Mouse (Mus musculus) thymus, postnatal 10 days (tissue): ENCODE data around the gene Atf7.

ENCODE experiments used
- DNase-seq, 2 experiments: peaks; one replicate each; pipeline ENCODE4 v3.0.0; 2021; ENCODE audit warnings: low spot score in 2 of 2

The Atf7 gene

DNA sequence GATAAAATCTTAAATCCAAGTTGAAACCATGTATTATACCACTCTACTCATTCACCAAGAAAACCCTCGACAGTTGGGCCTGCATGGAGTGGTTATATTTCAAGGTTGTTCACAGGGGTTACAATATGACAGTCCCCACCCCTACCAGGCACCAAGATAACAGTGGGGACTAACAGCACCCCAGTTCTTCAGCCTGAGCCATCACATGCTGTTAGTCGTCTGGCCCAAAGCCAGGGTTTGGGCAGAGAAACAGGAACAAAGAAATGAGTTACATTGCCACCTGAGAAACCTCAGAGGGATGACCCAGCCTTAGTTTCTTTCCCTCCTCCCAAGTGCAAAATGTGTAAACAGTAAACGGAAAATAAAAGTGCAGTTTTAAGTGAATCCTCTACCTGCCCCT is 125.9 kb downstream of the Atf7 start:
- no peak for DNase-seq

DNA sequence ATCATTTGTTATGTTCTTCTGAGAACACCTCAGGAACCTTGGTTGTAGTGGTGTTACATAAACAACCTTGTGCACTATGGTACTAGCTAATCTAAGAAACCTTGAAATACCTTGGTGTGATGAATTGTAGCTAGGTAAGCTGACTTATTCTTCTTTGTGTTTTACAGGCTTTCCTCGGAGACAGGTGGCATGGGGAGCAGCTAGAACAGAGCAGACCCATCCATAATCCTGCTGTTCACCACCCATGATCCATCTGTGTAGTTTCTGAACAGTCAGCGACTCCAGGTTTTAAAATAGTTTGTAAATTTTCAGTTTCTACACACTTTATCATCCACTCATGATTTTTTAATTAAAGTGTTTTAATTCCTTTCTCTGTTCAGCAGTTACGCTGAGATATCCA is 126.9 kb downstream of the Atf7 start:
- DNase-seq = no peak

DNA sequence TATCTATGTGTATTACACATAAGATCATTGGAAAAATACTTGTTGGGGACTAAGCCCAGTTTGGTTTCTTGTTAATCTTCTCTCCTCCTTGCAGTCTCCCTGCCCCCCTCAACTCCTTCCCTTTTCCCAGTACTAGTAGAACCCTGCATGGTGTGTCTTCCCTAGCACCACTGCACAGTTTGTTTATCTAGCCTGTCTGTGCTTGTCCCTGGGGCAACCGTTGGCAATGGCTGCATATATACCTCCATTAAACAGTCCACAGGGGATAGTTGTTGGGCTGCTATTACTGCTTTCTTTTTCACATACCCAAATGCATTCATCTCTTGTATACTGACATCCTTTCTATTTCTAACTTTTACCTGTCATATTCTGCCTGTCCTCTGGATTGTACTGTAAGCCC is 137.6 kb downstream of the Atf7 start:
- no peak for DNase-seq

DNA sequence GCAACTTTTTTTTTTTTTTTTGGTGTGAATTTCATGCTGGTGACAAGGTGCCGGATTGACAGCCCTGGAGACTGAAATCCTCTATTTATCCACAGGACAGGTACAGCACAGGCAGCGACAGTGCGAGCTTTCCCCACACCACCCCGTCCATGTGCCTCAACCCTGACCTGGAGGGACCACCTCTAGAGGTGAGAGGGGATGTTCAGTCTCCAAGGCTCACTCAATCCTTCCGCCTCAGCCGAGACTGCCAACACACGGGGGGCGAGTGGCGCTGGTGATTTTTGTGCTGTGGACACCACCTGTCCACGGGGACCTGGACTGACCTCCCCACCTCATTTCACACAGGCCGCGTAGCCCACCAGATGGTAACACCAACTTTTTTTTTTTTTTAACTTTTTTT is 139.4 kb downstream of the Atf7 start:
- no peak for DNase-seq

DNA sequence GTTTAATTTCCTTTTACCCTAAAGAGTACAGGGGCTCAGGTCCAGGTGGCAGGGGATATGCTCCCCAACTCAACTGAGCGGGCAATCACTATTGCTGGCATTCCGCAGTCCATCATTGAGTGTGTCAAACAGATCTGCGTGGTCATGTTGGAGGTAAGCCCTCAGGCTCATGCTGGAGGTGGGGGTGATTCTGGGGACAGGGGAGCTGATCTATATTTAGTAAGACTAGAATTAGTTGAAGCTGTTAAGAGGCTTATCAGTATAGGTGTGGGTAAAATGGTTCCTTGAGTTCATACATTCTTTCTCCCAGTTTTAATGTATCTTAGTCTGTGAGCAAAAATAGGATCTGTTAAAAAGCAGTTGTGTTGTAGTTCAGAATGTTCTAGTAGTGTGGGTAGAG is 142.1 kb downstream of the Atf7 start:
- no peak for DNase-seq
